Comparison of ENCODE assay signal across 8 mouse cellular contexts in genomic region chr17:17345374-17346183, GRCm38 (mm10). TPM values are rescaled to one million over a fixed set of nuclear protein-coding genes. Genes with fewer than 3 reads are reported as not detected.
DNase-seq lines count a peak whose midpoint lies in the region; ATAC-seq and TF ChIP-seq lines count a peak whose summit lies in the region.
"Not testable (repeated sequence)": the region's sequence is repeated elsewhere in the genome, so short reads cannot be mapped to it uniquely, and the experiment has no call there.

No protein-coding gene starts in this region.

- not testable (repeated sequence) for H3K27ac ChIP-seq in cortical plate, adult 2 months (ENCODE audit: insufficient read depth, low read length); forebrain, embryonic 11.5 days (ENCODE audit: low read depth, low read length); heart, embryonic 14.5 days (replicated peaks in 1 of 2; ENCODE audit: control insufficient read depth in 1 of 2, insufficient read depth in 1 of 2, low read depth in 2 of 2, low read length in 2 of 2); intestine, embryonic 15.5 days; limb, embryonic 15.5 days; neural tube, embryonic 13.5 days (replicated peaks)

- not testable (repeated sequence) for H3K36me3 ChIP-seq in forebrain, embryonic 11.5 days (ENCODE audit: control insufficient read depth, insufficient read depth, low read length); heart, embryonic 14.5 days (ENCODE audit: control insufficient read depth, insufficient read depth, low read length); intestine, embryonic 15.5 days; limb, embryonic 15.5 days; megakaryocyte, embryonic 14.5 days (replicated peaks; ENCODE audit: low read length); neural tube, embryonic 13.5 days

- not testable (repeated sequence) for H3K4me1 ChIP-seq in cortical plate, adult 2 months (ENCODE audit: control insufficient read depth, insufficient read depth, low read length); forebrain, embryonic 11.5 days (replicated peaks; ENCODE audit: control insufficient read depth, insufficient read depth, low read length); heart, embryonic 14.5 days (ENCODE audit: control insufficient read depth in 2 of 2, insufficient read depth in 2 of 2, low read length in 2 of 2); intestine, embryonic 15.5 days (replicated peaks); limb, embryonic 15.5 days; megakaryocyte, embryonic 14.5 days; neural tube, embryonic 13.5 days (replicated peaks)

- not testable (repeated sequence) for H3K27me3 ChIP-seq in forebrain, embryonic 11.5 days (ENCODE audit: control insufficient read depth, insufficient read depth, low read length); heart, embryonic 14.5 days (ENCODE audit: control insufficient read depth, insufficient read depth, low read length); intestine, embryonic 15.5 days (replicated peaks); limb, embryonic 15.5 days; megakaryocyte, embryonic 14.5 days (replicated peaks); neural tube, embryonic 13.5 days

- ATAC-seq in CD4-positive, CD25-positive, alpha-beta regulatory T cell, adult 4 months: peak; percentile 64
- ATAC-seq in forebrain, embryonic 11.5 days (replicated peaks; ENCODE audit: low FRiP score): peak; percentile 76
- ATAC-seq in heart, embryonic 14.5 days (ENCODE audit: insufficient number of reproducible peaks, insufficient read depth, low FRiP score, low read depth): peak; percentile 39; the same call in 1 of the 2 replicates
- ATAC-seq in intestine, embryonic 15.5 days: peak; percentile 82
- ATAC-seq in limb, embryonic 15.5 days (ENCODE audit: insufficient number of reproducible peaks, low FRiP score, low TSS enrichment, low read depth): not testable (repeated sequence)
- ATAC-seq in neural tube, embryonic 13.5 days (ENCODE audit: low read depth): peak; percentile 93

- 0 out of 2 replicates have a peak overlapping the region, but pooled peaks have one; percentile 27 for H3K4me3 ChIP-seq in cortical plate, adult 2 months (ENCODE audit: insufficient read depth, low read length)
- H3K4me3 ChIP-seq in forebrain, embryonic 11.5 days (ENCODE audit: low read depth, low read length): peak overlapping the region; percentile 15; the same call in 1 of the 2 replicates
- peak overlapping the region; percentile 35 for H3K4me3 ChIP-seq in heart, embryonic 14.5 days (ENCODE audit: control insufficient read depth in 1 of 2, insufficient read depth in 1 of 2, low read depth in 1 of 2, low read length in 2 of 2)
- peak overlapping the region; percentile 29 for H3K4me3 ChIP-seq in intestine, embryonic 15.5 days (replicated peaks)
- H3K4me3 ChIP-seq in limb, embryonic 15.5 days: peak overlapping the region; percentile 28
- H3K4me3 ChIP-seq in megakaryocyte, embryonic 14.5 days (replicated peaks): peak overlapping the region; percentile 77
- peak overlapping the region; percentile 34 for H3K4me3 ChIP-seq in neural tube, embryonic 13.5 days

- H3K9ac ChIP-seq in forebrain, embryonic 11.5 days (ENCODE audit: low read length); intestine, embryonic 15.5 days; limb, embryonic 15.5 days: not testable (repeated sequence)
- H3K9ac ChIP-seq in heart, embryonic 14.5 days (ENCODE audit: low read length): peak overlapping the region; percentile 25; the same call in 1 of the 2 replicates
- H3K9ac ChIP-seq in neural tube, embryonic 13.5 days: peak overlapping the region; percentile 57

- not testable (repeated sequence) for TF ChIP-seq CTCF in cortical plate, adult 2 months (IDR thresholded peaks at IDR 0.05; ENCODE audit: extremely low read depth, insufficient read depth, low read length)

- WGBS in forebrain, embryonic 11.5 days: 2% methylated on average over 31 of the region's 40 CpGs
- WGBS in heart, embryonic 14.5 days: 2% methylated on average over 26 of the region's 40 CpGs
- 5% methylated on average over 36 of the region's 40 CpGs for WGBS in intestine, embryonic 15.5 days
- 5% methylated on average over 35 of the region's 40 CpGs for WGBS in limb, embryonic 15.5 days
- 6% methylated on average over 36 of the region's 40 CpGs for WGBS in neural tube, embryonic 13.5 days

- peak overlapping the region; percentile 41 for H3K4me2 ChIP-seq in forebrain, embryonic 11.5 days (ENCODE audit: low read depth, low read length, severe bottlenecking)
- H3K4me2 ChIP-seq in heart, embryonic 14.5 days (ENCODE audit: low read length): peak overlapping the region; percentile 66
- H3K4me2 ChIP-seq in intestine, embryonic 15.5 days (replicated peaks): peak overlapping the region; percentile 61
- peak overlapping the region; percentile 42 for H3K4me2 ChIP-seq in limb, embryonic 15.5 days
- H3K4me2 ChIP-seq in neural tube, embryonic 13.5 days: peak overlapping the region; percentile 61

- not testable (repeated sequence) for DNase-seq in forebrain, embryonic 11.5 days (ENCODE audit: low spot score)

- TF ChIP-seq POLR2A in cortical plate, adult 2 months (IDR thresholded peaks at IDR 0.05; ENCODE audit: extremely low read depth, insufficient read depth, low read length): not testable (repeated sequence)

- H3K9me3 ChIP-seq in forebrain, embryonic 11.5 days (ENCODE audit: control insufficient read depth, low read length); heart, embryonic 14.5 days (ENCODE audit: control insufficient read depth, low read length); intestine, embryonic 15.5 days; limb, embryonic 15.5 days; megakaryocyte, embryonic 14.5 days; neural tube, embryonic 13.5 days: not testable (repeated sequence)

RNA-seq across cellular contexts. Expression of gene Riok2, which starts 28.5 kb away (rescaled TPM):
- polyA plus RNA-seq in CD4-positive, CD25-positive, alpha-beta regulatory T cell, adult 4 months (2017; shearing (Covaris generic)): 10 to 100 TPM; 35.3 to 36.4 TPM
- polyA plus RNA-seq in cortical plate, adult 2 months (2012; rRNA removed): 20.5 and 22.4 TPM in 2 replicates
- polyA plus RNA-seq in forebrain, embryonic 11.5 days (2014; fragmentation: Nextera tagmentation; extraction: Ambion mirVana): 29.6 and 33.6 TPM in 2 replicates
- 22.6 and 22.7 TPM in 2 replicates for polyA plus RNA-seq in heart, embryonic 14.5 days (2014; fragmentation: Nextera tagmentation; extraction: Ambion mirVana)
- polyA plus RNA-seq in intestine, embryonic 15.5 days (2015; fragmentation: Nextera tagmentation; extraction: Ambion mirVana): 26.1 and 30.0 TPM in 2 replicates
- 24.5 and 25.4 TPM in 2 replicates for polyA plus RNA-seq in limb, embryonic 15.5 days (2015; fragmentation: Nextera tagmentation; extraction: Ambion mirVana)
- polyA plus RNA-seq in megakaryocyte, embryonic 14.5 days (2012; ENCODE audit: insufficient read depth, low replicate concordance): 6.4 and 6.6 TPM in 2 replicates
- 24.9 and 27.9 TPM in 2 replicates for polyA plus RNA-seq in neural tube, embryonic 13.5 days (2015; fragmentation: Nextera tagmentation; extraction: Ambion mirVana)

RNA-seq across cellular contexts. Expression of gene Lix1, which starts 56.9 kb away (rescaled TPM):
- polyA plus RNA-seq in CD4-positive, CD25-positive, alpha-beta regulatory T cell, adult 4 months (2017; shearing (Covaris generic)): under 1 TPM; 0.30 to 0.32 TPM
- 46.0 and 46.7 TPM in 2 replicates for polyA plus RNA-seq in cortical plate, adult 2 months (2012; rRNA removed)
- 89.3 and 106 TPM in 2 replicates for polyA plus RNA-seq in forebrain, embryonic 11.5 days (2014; fragmentation: Nextera tagmentation; extraction: Ambion mirVana)
- polyA plus RNA-seq in heart, embryonic 14.5 days (2014; fragmentation: Nextera tagmentation; extraction: Ambion mirVana): 2.8 and 4.3 TPM in 2 replicates
- polyA plus RNA-seq in intestine, embryonic 15.5 days (2015; fragmentation: Nextera tagmentation; extraction: Ambion mirVana): 4.2 and 4.7 TPM in 2 replicates
- polyA plus RNA-seq in limb, embryonic 15.5 days (2015; fragmentation: Nextera tagmentation; extraction: Ambion mirVana): 13.9 and 14.1 TPM in 2 replicates
- polyA plus RNA-seq in megakaryocyte, embryonic 14.5 days (2012; ENCODE audit: insufficient read depth, low replicate concordance): not detected in 2 replicates
- polyA plus RNA-seq in neural tube, embryonic 13.5 days (2015; fragmentation: Nextera tagmentation; extraction: Ambion mirVana): 26.0 and 32.7 TPM in 2 replicates

Comparison
In these comparisons a context has a peak if more than half of its experiments do, and no peak if none do; other contexts are left out.
1. H3K4me3 ChIP-seq: peak in every context shown above with its lines; median percentile 77 in megakaryocyte, embryonic 14.5 days; 35 in heart, embryonic 14.5 days; 34 in neural tube, embryonic 13.5 days; 29 in intestine, embryonic 15.5 days; 28 in limb, embryonic 15.5 days; 27 in cortical plate, adult 2 months; 15 in forebrain, embryonic 11.5 days.